Mouse (Mus musculus) kidney, adult 18-20 months (tissue): ENCODE measurements around the gene Rab7b.

Experiments used
- DNase-seq: peaks from one replicate; pipeline ENCODE4 v3.0.0; 2021

Rab7b gene

GRCm38 (mm10) chr1:131696325-131696724 lies 7.8 kb downstream of the Rab7b start:
- DNase-seq = no peak

DNA sequence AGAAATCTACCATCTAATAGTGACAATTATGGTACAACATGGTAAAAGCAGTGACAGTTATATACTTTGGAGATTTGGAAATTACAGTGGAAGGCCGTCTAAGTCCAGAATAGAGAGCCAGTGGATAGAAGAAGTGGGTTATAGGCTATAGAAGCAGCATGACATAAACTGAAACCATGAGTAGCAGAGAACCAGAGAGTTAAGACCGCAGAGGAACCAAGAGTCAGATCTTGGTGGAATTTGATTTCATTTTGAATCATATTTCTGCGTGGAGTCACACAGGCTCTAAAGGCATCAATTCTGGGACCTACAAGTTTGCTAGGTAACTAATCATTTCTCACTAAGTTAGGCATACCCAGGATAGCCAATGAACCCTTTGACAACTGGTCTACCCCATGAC lies 10.3 kb downstream of the Rab7b start:
- DNase-seq = no peak

DNA sequence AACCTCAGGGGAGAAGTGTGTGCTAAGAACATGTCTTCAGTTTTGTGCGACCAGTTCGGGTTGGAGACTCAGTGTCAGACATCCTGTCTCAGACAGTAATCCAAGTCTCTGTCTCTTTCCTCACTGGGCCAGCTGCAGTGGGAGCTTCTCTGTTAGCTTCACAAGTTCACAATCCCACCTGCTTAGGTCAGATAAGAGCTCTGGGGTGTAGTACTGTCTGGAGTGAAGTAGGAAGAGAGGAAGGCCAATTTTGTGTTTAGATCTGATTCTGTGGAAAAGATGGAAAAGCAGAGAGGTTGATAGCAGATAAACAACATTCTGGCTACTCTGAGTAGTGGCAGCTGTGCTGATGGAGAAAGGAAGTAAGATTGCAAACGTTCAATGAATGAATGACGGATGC lies 11.1 kb downstream of the Rab7b start:
- no peak for DNase-seq

DNA sequence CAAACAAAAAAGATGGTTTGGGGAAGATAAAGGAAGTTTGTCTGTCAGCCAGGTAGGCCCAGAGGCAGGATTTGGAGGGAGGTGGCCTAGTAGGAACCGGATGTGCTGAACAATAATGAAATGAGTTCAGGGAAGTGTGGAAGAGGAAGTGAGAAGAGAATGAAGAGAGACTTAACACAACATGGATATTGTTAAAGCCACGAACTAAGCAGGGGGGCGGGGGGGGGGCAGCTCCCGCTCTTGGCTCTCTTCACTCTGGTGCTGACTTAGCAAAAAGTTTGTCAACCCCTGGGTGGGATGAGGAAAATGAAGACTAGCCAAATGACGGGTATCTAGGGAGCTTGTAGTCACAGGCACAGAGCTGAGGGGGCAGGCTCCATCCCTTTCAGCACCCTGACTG lies 12.0 kb downstream of the Rab7b start:
- no peak for DNase-seq

DNA sequence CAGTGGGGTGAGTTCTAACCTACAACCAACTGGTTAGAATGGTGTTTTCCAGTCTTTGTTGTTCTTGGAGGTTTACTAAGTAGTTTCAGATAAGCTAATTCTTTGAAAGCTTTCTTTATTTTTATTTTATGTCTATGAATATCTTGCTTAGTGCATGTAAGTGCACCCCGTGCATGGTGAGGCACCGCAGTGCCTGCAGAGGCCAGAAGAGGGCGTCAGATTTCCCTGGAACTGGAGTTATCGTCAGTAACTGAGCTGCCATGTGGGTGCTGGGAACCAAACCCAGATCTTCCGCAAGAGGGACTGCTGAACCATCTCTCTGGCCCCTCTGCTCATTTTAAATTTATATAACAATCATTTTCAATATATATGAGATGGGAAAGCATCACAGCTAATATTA lies 12.9 kb downstream of the Rab7b start:
- DNase-seq = no peak

DNA sequence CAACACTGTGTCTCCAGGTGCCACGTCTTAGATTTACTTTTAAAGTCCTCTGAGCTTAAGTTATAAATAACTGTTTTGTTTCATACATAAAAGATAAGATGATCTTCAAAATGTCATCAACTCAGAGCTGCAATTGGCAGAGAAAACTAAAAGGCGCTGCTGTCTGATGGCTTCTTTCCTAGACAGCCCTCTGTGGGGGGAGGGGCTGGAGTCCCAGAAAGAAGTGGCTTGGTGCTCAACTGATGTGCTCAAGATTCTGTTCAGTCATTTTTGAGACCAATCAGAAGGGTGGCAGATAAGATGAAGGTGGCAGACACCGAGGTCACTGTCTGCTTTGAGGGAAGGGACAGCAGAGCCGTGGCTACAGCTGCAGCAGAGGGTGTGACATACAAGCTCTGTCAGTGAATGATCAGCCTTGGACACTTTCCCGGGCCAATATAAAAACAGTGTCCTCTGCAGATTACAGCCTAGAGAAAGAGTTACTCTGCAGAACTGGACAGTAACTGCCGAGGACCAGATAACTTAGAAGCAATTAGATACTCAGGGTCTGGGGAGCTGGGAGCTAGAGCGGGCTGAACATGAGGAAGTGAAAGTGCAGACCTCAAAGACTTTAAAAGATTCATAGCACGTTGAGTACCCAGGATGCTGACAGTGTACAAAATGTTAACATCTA lies 13.7 kb downstream of the Rab7b start:
- DNase-seq = no peak

- no peak for DNase-seq
These were observed 15.0 kb downstream of the Rab7b start for GRCm38 (mm10) chr1:131703482-131703881.

DNA sequence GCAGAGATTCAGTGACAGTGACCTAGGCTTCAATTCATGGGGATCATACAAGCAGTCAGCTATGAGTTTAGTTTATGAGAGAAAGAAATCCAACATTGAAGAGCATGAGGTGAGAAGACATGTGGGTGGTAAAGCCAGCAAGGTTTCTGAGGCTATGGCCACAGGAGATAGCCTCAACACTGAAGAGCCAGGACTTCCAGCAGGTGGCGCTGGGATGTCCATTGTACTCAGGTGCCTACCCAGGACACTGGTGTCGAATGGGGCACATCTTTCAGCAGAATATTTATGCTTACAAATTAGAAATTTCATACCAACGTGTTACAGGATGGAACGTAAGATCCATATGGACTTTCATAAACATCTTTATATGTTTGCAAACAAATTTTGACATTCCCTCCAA lies 19.8 kb downstream of the Rab7b start:
- peak; percentile 74 for DNase-seq

GRCm38 (mm10) chr1:131711518-131711917 lies 23.0 kb downstream of the Rab7b start:
- DNase-seq = no peak

DNA sequence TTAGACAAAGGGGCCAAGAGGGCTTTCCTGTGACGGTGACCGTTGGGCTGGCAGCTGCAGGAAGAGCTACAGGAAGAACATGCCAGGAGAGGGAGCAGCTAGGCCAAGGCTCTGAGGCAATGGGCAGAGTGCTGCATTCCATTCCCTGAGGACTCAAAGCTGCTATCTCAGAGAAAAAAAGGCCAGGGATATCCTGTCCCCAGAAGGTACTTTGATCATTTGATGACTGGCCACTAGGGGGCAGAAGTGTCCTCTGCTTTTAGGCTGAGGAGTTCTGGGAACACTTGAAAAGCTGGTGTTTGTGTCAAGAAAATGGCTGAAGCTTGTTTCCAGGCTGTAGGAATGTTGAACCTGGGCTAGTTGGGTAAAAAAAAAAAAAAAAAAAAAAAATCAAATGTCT lies 23.9 kb downstream of the Rab7b start:
- DNase-seq = peak; percentile 79

DNA sequence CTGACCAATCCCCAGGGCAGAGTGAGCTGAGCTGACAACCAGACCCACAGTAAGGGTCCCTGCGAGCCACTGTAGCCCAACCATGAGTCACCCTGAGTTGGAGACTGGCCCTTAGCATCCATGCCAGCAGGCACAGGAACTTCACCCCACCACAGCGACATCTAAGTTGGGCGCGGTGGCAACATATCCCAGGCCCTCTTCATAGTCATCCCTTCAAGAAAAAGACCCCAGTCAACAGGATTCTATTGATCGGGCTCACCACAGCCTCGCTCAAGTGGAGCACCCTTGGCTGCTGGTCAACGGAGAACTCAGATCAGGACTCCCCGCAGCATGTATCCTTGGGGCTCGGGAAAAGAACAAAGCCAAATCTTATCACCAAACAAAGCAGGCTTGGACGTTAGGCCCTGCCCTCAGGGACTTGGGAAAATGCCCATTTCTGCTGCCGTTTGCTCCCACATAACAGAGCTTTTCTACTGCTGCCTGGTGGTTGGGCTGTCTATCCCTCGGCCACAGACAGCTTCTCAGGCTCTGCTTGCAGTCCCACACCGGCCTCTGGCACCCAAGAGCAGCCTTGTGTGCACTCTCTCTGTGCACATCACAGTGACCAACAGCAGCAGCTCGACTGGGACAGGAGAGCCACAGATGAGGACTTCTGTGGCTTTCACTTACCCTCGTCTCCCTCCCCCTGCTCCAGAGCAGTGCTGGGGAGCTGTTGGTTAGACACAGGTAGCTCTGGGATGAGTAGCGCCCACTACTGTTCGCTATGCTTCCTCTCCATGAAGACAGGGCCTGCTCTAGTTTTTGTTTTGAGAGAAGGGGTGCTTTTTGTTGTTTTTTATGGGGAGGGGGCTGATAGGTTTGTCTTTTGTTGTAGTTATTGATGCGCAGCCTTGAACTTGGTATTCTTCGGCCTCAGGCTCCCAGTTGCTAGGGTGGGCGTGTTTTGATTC lies 26.2 kb downstream of the Rab7b start:
- no peak for DNase-seq

- DNase-seq = no peak
These were observed 30.6 kb downstream of the Rab7b start for GRCm38 (mm10) chr1:131718952-131719694.

GRCm38 (mm10) chr1:131721989-131722388 lies 33.5 kb downstream of the Rab7b start:
- DNase-seq = no peak

- no peak for DNase-seq
These were observed 35.1 kb downstream of the Rab7b start for GRCm38 (mm10) chr1:131723549-131723948.

GRCm38 (mm10) chr1:131726586-131726985 lies 38.1 kb downstream of the Rab7b start:
- DNase-seq = no peak

GRCm38 (mm10) chr1:131730639-131731437 lies 42.3 kb downstream of the Rab7b start:
- DNase-seq = peak; percentile 20

DNA sequence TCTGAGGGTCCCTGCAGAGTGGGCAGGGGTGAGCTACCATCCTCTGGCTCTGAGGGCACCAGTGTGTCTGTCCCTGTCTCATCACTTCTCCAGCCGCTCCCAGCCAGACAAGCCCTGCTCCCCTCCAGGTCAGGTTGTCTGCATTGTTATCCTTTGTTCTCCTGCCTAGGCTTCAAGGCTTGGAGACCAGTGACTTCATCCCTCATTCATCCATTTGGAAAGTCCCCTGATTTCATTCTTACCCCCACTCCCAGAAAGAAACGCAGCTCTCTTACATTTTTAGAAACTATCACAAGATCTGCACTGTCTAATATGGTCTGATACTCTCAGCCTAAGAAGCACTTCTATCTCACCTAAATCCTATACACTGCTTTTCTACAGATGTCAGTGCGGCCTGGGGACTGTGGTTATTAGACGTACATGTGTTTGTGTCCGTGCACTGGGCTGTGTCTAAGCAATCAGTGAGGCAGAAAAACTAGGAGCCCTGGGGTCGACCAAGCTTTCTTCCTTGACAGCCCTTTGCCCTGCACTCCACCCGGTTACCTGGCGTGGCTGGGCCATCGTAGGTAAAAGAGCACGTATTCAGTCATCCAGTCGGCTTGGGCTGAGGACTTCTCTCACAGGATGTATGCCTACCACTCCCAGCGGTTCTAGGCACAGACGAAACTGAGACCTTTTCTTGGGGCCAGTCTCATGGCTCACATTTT lies 45.1 kb downstream of the Rab7b start:
- DNase-seq = peak; percentile 54

- DNase-seq = no peak
These were observed 46.3 kb downstream of the Rab7b start for GRCm38 (mm10) chr1:131734657-131735273.

DNA sequence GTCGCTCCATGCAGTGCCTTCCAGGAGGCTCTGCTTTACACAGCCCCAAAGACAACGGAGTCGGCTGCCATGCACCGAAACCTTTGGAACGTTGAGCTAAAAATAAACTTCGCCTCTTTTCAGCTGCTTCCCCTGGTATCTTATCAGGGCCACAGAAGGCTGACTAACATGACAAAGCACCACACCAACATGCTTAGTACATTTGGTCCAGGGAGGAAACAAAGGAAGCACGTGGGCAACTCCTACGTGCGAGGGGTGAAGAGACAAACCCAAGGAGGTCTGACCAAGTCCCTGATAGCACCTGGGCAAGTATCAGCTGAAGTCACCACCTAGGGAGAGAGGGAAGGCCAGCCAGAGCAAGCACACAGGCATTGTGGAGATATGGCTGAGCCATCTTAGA lies 48.0 kb downstream of the Rab7b start:
- no peak for DNase-seq

- DNase-seq = peak; percentile 85
These were observed 48.8 kb downstream of the Rab7b start for GRCm38 (mm10) chr1:131737269-131737668.

GRCm38 (mm10) chr1:131738760-131739159 lies 50.3 kb downstream of the Rab7b start:
- no peak for DNase-seq
